Mouse (Mus musculus): ENCODE measurements around the gene D930048N14Rik. TPM values are rescaled to one million over a fixed set of nuclear protein-coding genes. Genes with fewer than 3 reads are reported as not detected.

D930048N14Rik gene
- polyA plus RNA-seq, 1 experiment from 2014 or later, result 0.34 TPM

GRCm38 (mm10) chr11:51646751-51647667 is 3.7 kb upstream of the D930048N14Rik start:
- 44% methylated on average over 15 of the region's 15 CpGs for WGBS (ENCODE audit: insufficient replicate concordance)
- ATAC-seq (peak; percentile 43), DNase-seq (peak; percentile 39)
- peaks cover 22% of the 10 kb centered on the region for H3K4me1 ChIP-seq (ENCODE audit: insufficient read depth)
- H3K9me3 ChIP-seq (ENCODE audit: low read length), result no peaks in the 10 kb centered on the region
- H3K27me3 ChIP-seq (ENCODE audit: insufficient read depth, low read length), result peaks cover 11% of the 10 kb centered on the region
- H3K36me3 ChIP-seq (replicated peaks; ENCODE audit: insufficient read depth, low read length), result peaks cover 4% of the 10 kb centered on the region; the same call in 1 of the 2 replicates
- TF ChIP-seq CTCF (IDR thresholded peaks at IDR 0.05; ENCODE audit: low read depth), result no peak
- TF ChIP-seq EP300 (IDR thresholded peaks at IDR 0.05; ENCODE audit: low read depth), result no peak
- peak overlapping the region; percentile 48 for H3K4me2 ChIP-seq (ENCODE audit: low read depth, low read length)
- H3K27ac ChIP-seq (ENCODE audit: low read depth), result peak overlapping the region; percentile 79
- no peak overlapping the region; the same call in 1 of the 2 replicates for H3K9ac ChIP-seq (replicated peaks)
- no peak overlapping the region for H3K4me3 ChIP-seq (ENCODE audit: low read depth, low read length)

- no peaks in the 10 kb centered on the region for H3K9me3 ChIP-seq (ENCODE audit: low read length)
- peaks cover 22% of the 10 kb centered on the region for H3K4me1 ChIP-seq (ENCODE audit: insufficient read depth)
- peak overlapping the region; percentile 80; the same call in 1 of the 2 replicates for H3K4me2 ChIP-seq (ENCODE audit: low read depth, low read length)
- peaks cover 4% of the 10 kb centered on the region; the same call in 1 of the 2 replicates for H3K36me3 ChIP-seq (replicated peaks; ENCODE audit: insufficient read depth, low read length)
- no peak overlapping the region for H3K4me3 ChIP-seq (ENCODE audit: low read depth, low read length)
- H3K27me3 ChIP-seq (ENCODE audit: insufficient read depth, low read length), result peaks cover 11% of the 10 kb centered on the region
- 55% methylated on average over 3 of the region's 3 CpGs for WGBS (ENCODE audit: insufficient replicate concordance)
- TF ChIP-seq EP300 (IDR thresholded peaks at IDR 0.05; ENCODE audit: low read depth), result no peak
- TF ChIP-seq CTCF (IDR thresholded peaks at IDR 0.05; ENCODE audit: low read depth), result no peak
- H3K27ac ChIP-seq (ENCODE audit: low read depth), result no peak overlapping the region
- no peak for ATAC-seq
- no peak for DNase-seq
- H3K9ac ChIP-seq (replicated peaks), result no peak overlapping the region
Observed at GRCm38 (mm10) chr11:51648566-51648965, 2.2 kb upstream of the D930048N14Rik start.

- Histone ChIP-seq H3K4me2 (ENCODE audit: low read depth, low read length) (peak overlapping the region; percentile 80), H3K36me3 (replicated peaks; ENCODE audit: insufficient read depth, low read length) (peaks cover 4% of the 10 kb centered on the region; the same call in 1 of the 2 replicates), H3K9me3 (ENCODE audit: low read length) (no peaks in the 10 kb centered on the region), H3K27me3 (ENCODE audit: insufficient read depth, low read length) (peaks cover 11% of the 10 kb centered on the region), H3K27ac (ENCODE audit: low read depth) (peak overlapping the region; percentile 16; the same call in 1 of the 2 replicates), H3K4me3 (ENCODE audit: low read depth, low read length) (peak overlapping the region; percentile 59), H3K9ac (replicated peaks) (peak overlapping the region; percentile 67; the same call in 1 of the 2 replicates), H3K4me1 (ENCODE audit: insufficient read depth) (peaks cover 20% of the 10 kb centered on the region)
- ATAC-seq (no peak), DNase-seq (no peak)
- TF ChIP-seq EP300 (IDR thresholded peaks at IDR 0.05; ENCODE audit: low read depth) (no peak), CTCF (IDR thresholded peaks at IDR 0.05; ENCODE audit: low read depth) (no peak)
- 36% methylated on average over 11 of the region's 11 CpGs for WGBS (ENCODE audit: insufficient replicate concordance)
Observed at GRCm38 (mm10) chr11:51649111-51649888, 1.5 kb upstream of the D930048N14Rik start.

- H3K36me3 ChIP-seq (replicated peaks; ENCODE audit: insufficient read depth, low read length), result peaks cover 4% of the 10 kb centered on the region; the same call in 1 of the 2 replicates
- 4% methylated on average over 7 of the region's 7 CpGs for WGBS (ENCODE audit: insufficient replicate concordance)
- H3K4me2 ChIP-seq (ENCODE audit: low read depth, low read length), result peak overlapping the region; percentile 80
- peak overlapping the region; percentile 59 for H3K4me3 ChIP-seq (ENCODE audit: low read depth, low read length)
- peaks cover 17% of the 10 kb centered on the region for H3K4me1 ChIP-seq (ENCODE audit: insufficient read depth)
- peak overlapping the region; percentile 67 for H3K9ac ChIP-seq (replicated peaks)
- ATAC-seq, result no peak
- DNase-seq, result no peak
- no peak overlapping the region for H3K27ac ChIP-seq (ENCODE audit: low read depth)
- no peaks in the 10 kb centered on the region for H3K9me3 ChIP-seq (ENCODE audit: low read length)
- H3K27me3 ChIP-seq (ENCODE audit: insufficient read depth, low read length), result peaks cover 11% of the 10 kb centered on the region
- TF ChIP-seq EP300 (IDR thresholded peaks at IDR 0.05; ENCODE audit: low read depth), result no peak
- TF ChIP-seq CTCF (IDR thresholded peaks at IDR 0.05; ENCODE audit: low read depth), result no peak
Observed at GRCm38 (mm10) chr11:51649889-51650199, 910 bp upstream of the D930048N14Rik start.

- DNase-seq (no peak), ATAC-seq (peak; percentile 12)
- WGBS (ENCODE audit: insufficient replicate concordance), result 1% methylated on average over 22 of the region's 30 CpGs
- Histone ChIP-seq H3K36me3 (replicated peaks; ENCODE audit: insufficient read depth, low read length) (0 out of 2 replicates have a peak, but pooled peaks cover 1% of the 10 kb centered on the region), H3K4me2 (ENCODE audit: low read depth, low read length) (peak overlapping the region; percentile 80), H3K27me3 (ENCODE audit: insufficient read depth, low read length) (peaks cover 11% of the 10 kb centered on the region), H3K4me3 (ENCODE audit: low read depth, low read length) (peak overlapping the region; percentile 59), H3K4me1 (ENCODE audit: insufficient read depth) (peaks cover 17% of the 10 kb centered on the region), H3K27ac (ENCODE audit: low read depth) (no peak overlapping the region), H3K9ac (replicated peaks) (peak overlapping the region; percentile 67), H3K9me3 (ENCODE audit: low read length) (no peaks in the 10 kb centered on the region)
- TF ChIP-seq EP300 (IDR thresholded peaks at IDR 0.05; ENCODE audit: low read depth) (no peak), CTCF (IDR thresholded peaks at IDR 0.05; ENCODE audit: low read depth) (no peak)
Observed at GRCm38 (mm10) chr11:51650261-51650660, 493 bp upstream of the D930048N14Rik start.

Measured in liver, postnatal 0 days (tissue).